Mouse (Mus musculus): ENCODE data around the gene Oas1g. TPM values are rescaled to one million over a fixed set of nuclear protein-coding genes. Genes with fewer than 3 reads are reported as not detected.

Gene Oas1g
- polyA plus RNA-seq, 1 experiment from 2014 or later, result 0.69 TPM

GRCm38 (mm10) chr5:120849601-120850136 lies 37.7 kb downstream of the Oas1g start:
- ATAC-seq (replicated peaks; ENCODE audit: insufficient number of reproducible peaks, insufficient read depth, low FRiP score, low read depth), result no peak
- H3K9me3 ChIP-seq (replicated peaks), result 0 out of 2 replicates have a peak, but pooled peaks cover 4% of the 10 kb centered on the region
- no peak overlapping the region for H3K27ac ChIP-seq
- no peak overlapping the region for H3K9ac ChIP-seq
- H3K27me3 ChIP-seq, result no peaks in the 10 kb centered on the region
- no peak overlapping the region for H3K4me3 ChIP-seq
- 62% methylated on average over 3 of the region's 3 CpGs for WGBS
- no peaks in the 10 kb centered on the region for H3K36me3 ChIP-seq
- no peak overlapping the region for H3K4me2 ChIP-seq
- no peaks in the 10 kb centered on the region for H3K4me1 ChIP-seq (replicated peaks)

- 61% methylated on average over 4 of the region's 4 CpGs for WGBS
Measured at GRCm38 (mm10) chr5:120847067-120847466, 40.3 kb downstream of the Oas1g start, which contains the start of gene Oas1f. Oas1f (plus strand) TSS chr5:120847367.

GRCm38 (mm10) chr5:120844713-120845112 lies 42.7 kb downstream of the Oas1g start:
- Histone ChIP-seq H3K9ac (no peak overlapping the region), H3K4me2 (no peak overlapping the region), H3K9me3 (replicated peaks) (no peaks in the 10 kb centered on the region), H3K36me3 (no peaks in the 10 kb centered on the region), H3K4me3 (no peak overlapping the region), H3K27me3 (no peaks in the 10 kb centered on the region), H3K4me1 (replicated peaks) (no peaks in the 10 kb centered on the region), H3K27ac (no peak overlapping the region)
- no peak for ATAC-seq (replicated peaks; ENCODE audit: insufficient number of reproducible peaks, insufficient read depth, low FRiP score, low read depth)
- WGBS, result 59% methylated on average over 3 of the region's 3 CpGs

More at GRCm38 (mm10) chr5:120847067-120847466, 40.3 kb downstream of the Oas1g start, which contains the start of gene Oas1f:
- Histone ChIP-seq H3K4me2 (no peak within 1 kb of the TSS), H3K9me3 (replicated peaks) (no peaks in the 10 kb centered on the region), H3K36me3 (no peaks in the 10 kb centered on the region), H3K27me3 (no peaks in the 10 kb centered on the region), H3K4me1 (replicated peaks) (no peaks in the 10 kb centered on the region), H3K27ac (no peak within 1 kb of the TSS), H3K4me3 (no peak within 1 kb of the TSS), H3K9ac (no peak within 1 kb of the TSS)
- no peak for ATAC-seq (replicated peaks; ENCODE audit: insufficient number of reproducible peaks, insufficient read depth, low FRiP score, low read depth)

GRCm38 (mm10) chr5:120836731-120837585 lies 50.5 kb downstream of the Oas1g start:
- no peak for ATAC-seq (replicated peaks; ENCODE audit: insufficient number of reproducible peaks, insufficient read depth, low FRiP score, low read depth)
- H3K4me2 ChIP-seq, result no peak overlapping the region
- H3K4me3 ChIP-seq, result no peak overlapping the region
- H3K27me3 ChIP-seq, result peaks cover 26% of the 10 kb centered on the region
- H3K4me1 ChIP-seq (replicated peaks), result no peaks in the 10 kb centered on the region
- H3K36me3 ChIP-seq, result no peaks in the 10 kb centered on the region
- no peaks in the 10 kb centered on the region for H3K9me3 ChIP-seq (replicated peaks)
- H3K27ac ChIP-seq, result no peak overlapping the region
- H3K9ac ChIP-seq, result no peak overlapping the region
- 7% methylated on average over 8 of the region's 8 CpGs for WGBS

GRCm38 (mm10) chr5:120833335-120834280 lies 53.8 kb downstream of the Oas1g start:
- H3K27ac ChIP-seq, result no peak overlapping the region
- WGBS, result 15% methylated on average over 17 of the region's 17 CpGs
- H3K27me3 ChIP-seq, result peaks cover 26% of the 10 kb centered on the region
- no peak overlapping the region for H3K4me3 ChIP-seq
- no peaks in the 10 kb centered on the region for H3K4me1 ChIP-seq (replicated peaks)
- ATAC-seq (replicated peaks; ENCODE audit: insufficient number of reproducible peaks, insufficient read depth, low FRiP score, low read depth), result no peak
- no peaks in the 10 kb centered on the region for H3K36me3 ChIP-seq
- H3K9ac ChIP-seq, result no peak overlapping the region
- no peak overlapping the region for H3K4me2 ChIP-seq
- no peaks in the 10 kb centered on the region for H3K9me3 ChIP-seq (replicated peaks)

GRCm38 (mm10) chr5:120831031-120831430 lies 56.4 kb downstream of the Oas1g start:
- no peak for ATAC-seq (replicated peaks; ENCODE audit: insufficient number of reproducible peaks, insufficient read depth, low FRiP score, low read depth)
- no peaks in the 10 kb centered on the region for H3K36me3 ChIP-seq
- no peaks in the 10 kb centered on the region for H3K4me1 ChIP-seq (replicated peaks)
- no peak overlapping the region for H3K4me3 ChIP-seq
- H3K9ac ChIP-seq, result no peak overlapping the region
- 68% methylated on average over 4 of the region's 4 CpGs for WGBS
- H3K27ac ChIP-seq, result no peak overlapping the region
- no peaks in the 10 kb centered on the region for H3K9me3 ChIP-seq (replicated peaks)
- peaks cover 21% of the 10 kb centered on the region for H3K27me3 ChIP-seq
- no peak overlapping the region for H3K4me2 ChIP-seq

Small RNA genes lying within 50 kb of the gene (microRNA-seq; reads per million reads assigned to microRNA genes)
- not detected for gene Gm22907

Other genes starting within 250 kb of the Oas1g start
- 0.25 and 0.55 TPM in 2 replicates for gene Rasal1, start 238.8 kb downstream of the Oas1g start, polyA plus RNA-seq (2015; fragmentation: Nextera tagmentation; extraction: Ambion mirVana)
- 1.9 and 12.3 TPM in 2 replicates for gene Dtx1, start 175.7 kb downstream of the Oas1g start, polyA plus RNA-seq (2015; fragmentation: Nextera tagmentation; extraction: Ambion mirVana)
- 0.30 and 0.68 TPM in 2 replicates for gene Oas2, start 137.8 kb downstream of the Oas1g start, polyA plus RNA-seq (2015; fragmentation: Nextera tagmentation; extraction: Ambion mirVana)
- gene Oas3, start 110.0 kb downstream of the Oas1g start, polyA plus RNA-seq (2015; fragmentation: Nextera tagmentation; extraction: Ambion mirVana), result 0.34 and 0.76 TPM in 2 replicates
- gene Oas1e, start 92.1 kb downstream of the Oas1g start, polyA plus RNA-seq (2015; fragmentation: Nextera tagmentation; extraction: Ambion mirVana), result 0.09 TPM in 1 of 2 replicates, not detected in the other
- gene Oas1c, start 75.1 kb downstream of the Oas1g start, polyA plus RNA-seq (2015; fragmentation: Nextera tagmentation; extraction: Ambion mirVana), result 0.73 and 0.84 TPM in 2 replicates
- gene Oas1f, start 40.2 kb downstream of the Oas1g start, polyA plus RNA-seq (2015; fragmentation: Nextera tagmentation; extraction: Ambion mirVana), result not detected in 2 replicates
- gene Oas1h, start 26.2 kb downstream of the Oas1g start, polyA plus RNA-seq (2015; fragmentation: Nextera tagmentation; extraction: Ambion mirVana), result not detected in 2 replicates
- gene Oas1a, start 19.9 kb upstream of the Oas1g start, polyA plus RNA-seq (2015; fragmentation: Nextera tagmentation; extraction: Ambion mirVana), result 1.4 and 2.8 TPM in 2 replicates
- gene Oas1d, start 26.9 kb upstream of the Oas1g start, polyA plus RNA-seq (2015; fragmentation: Nextera tagmentation; extraction: Ambion mirVana), result not detected in 2 replicates
- gene Rph3a, start 122.5 kb upstream of the Oas1g start, polyA plus RNA-seq (2015; fragmentation: Nextera tagmentation; extraction: Ambion mirVana), result 0.29 TPM in 1 of 2 replicates, not detected in the other

All from heart, embryonic 15.5 days (tissue).